Mouse (Mus musculus): Measurements from ENCODE around the gene Nfkbie.

- no peak for TF ChIP-seq CTCF (conservative IDR thresholded peaks at IDR 0.05; ENCODE audit: low read length)
- TF ChIP-seq NANOG (IDR thresholded peaks at IDR 0.05; ENCODE audit: borderline replicate concordance, low read length), result no peak
Measured at GRCm38 (mm10) chr17:45582188-45582587, 26.7 kb downstream of the Nfkbie start.
